Mouse (Mus musculus): ENCODE data around the gene Ddit4.

DNA sequence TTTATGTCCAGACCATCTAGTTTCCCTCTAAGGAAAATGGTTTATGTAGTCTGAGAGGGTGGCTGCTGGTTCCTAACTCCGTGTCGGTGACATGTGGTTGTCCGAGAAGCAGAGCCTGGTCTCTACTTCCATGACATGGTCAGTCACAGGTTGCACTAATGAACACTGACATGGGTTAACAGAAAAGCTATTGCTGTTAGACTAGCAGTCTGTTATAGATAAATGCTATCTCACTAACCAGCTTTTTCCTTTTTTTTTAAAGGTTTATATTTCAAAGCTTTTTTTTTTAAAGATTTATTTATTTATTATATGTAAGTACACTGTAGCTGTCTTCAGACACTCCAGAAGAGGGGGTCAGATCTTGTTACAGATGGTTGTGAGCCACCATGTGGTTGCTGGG, 47.4 kb upstream of the Ddit4 start:
- no peak for TF ChIP-seq HCFC1 (IDR thresholded peaks at IDR 0.05; ENCODE audit: borderline replicate concordance, insufficient read depth, low read length)
- no peak for TF ChIP-seq MAFK (IDR thresholded peaks at IDR 0.05; ENCODE audit: insufficient read depth, low read depth, low read length)
- no peak for TF ChIP-seq ZNF384 (IDR thresholded peaks at IDR 0.05; ENCODE audit: low read depth, low read length)
